Mouse (Mus musculus): ENCODE data around the gene Vmn1r24. TPM values are rescaled to one million over a fixed set of nuclear protein-coding genes. Genes with fewer than 3 reads are reported as not detected.
"Not testable (repeated sequence)": the region's sequence is repeated elsewhere in the genome, so short reads cannot be mapped to it uniquely, and the experiment has no call there.

Vmn1r24 gene
- polyA plus RNA-seq (2015; fragmentation: Nextera tagmentation; extraction: Ambion mirVana), result not detected in 2 replicates

DNA sequence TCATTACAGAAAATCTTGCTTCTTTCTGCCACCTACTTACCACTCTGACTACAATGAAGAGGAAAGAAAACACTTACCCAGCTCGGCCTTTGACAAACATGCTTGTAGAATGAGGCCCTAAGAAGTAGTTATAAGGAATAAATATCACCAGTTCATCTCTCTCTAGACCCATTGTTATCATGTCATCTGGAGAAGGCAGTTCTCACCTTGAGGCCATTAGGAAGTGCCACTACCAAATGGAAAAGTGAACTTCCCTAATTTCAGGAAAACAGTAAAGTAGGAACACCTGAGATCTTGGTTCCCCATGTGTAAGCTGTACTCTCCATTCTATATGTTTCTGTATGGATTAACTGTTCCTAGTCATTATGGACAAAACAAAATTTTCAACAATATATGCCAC, at the start of gene Vmn1r24:
Gene Vmn1r24 (minus strand): TSS at position 101 of the 400 bp plus-strand sequence.
- not testable (repeated sequence) for H3K27me3 ChIP-seq (ENCODE audit: control insufficient read depth, insufficient read depth, low read depth, low read length); H3K4me1 ChIP-seq (ENCODE audit: control insufficient read depth, low read depth, low read length); H3K9ac ChIP-seq (ENCODE audit: low read depth, low read length); H3K4me2 ChIP-seq (ENCODE audit: low read depth, low read length); H3K27ac ChIP-seq (ENCODE audit: low read length); ATAC-seq (ENCODE audit: low read depth); H3K4me3 ChIP-seq (ENCODE audit: low read depth, low read length); H3K36me3 ChIP-seq (ENCODE audit: control insufficient read depth, insufficient read depth); H3K9me3 ChIP-seq (replicated peaks; ENCODE audit: control insufficient read depth, low read length)
- WGBS (ENCODE audit: insufficient replicate concordance), result 56% methylated on average over 1 of the region's 1 CpGs

DNA sequence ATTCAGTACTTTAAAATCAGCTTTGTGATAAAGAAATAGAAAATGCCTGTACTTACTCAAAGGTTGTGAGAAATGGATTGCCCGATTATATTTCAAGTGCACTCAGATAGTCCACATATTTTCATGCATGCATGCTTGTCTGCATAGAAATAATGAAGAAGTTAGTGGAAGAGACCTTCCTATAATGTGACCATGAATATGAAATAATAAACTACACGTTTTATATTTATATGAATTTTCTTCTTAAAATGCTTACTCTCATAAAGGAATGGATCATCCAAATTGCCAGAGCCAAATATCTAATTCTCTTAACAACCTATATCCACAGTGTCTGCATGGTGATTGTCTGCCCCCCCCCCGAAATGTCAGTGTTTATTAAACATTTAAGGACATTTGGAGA, 19.4 kb upstream of the Vmn1r24 start, which contains the start of gene Vmn1r25:
Gene Vmn1r25 (minus strand): TSS at position 101 of the 400 bp plus-strand sequence.
- no peaks in the 10 kb centered on the region for H3K36me3 ChIP-seq (ENCODE audit: control insufficient read depth, insufficient read depth)
- no peak within 1 kb of the TSS for H3K4me2 ChIP-seq (ENCODE audit: low read depth, low read length)
- no peaks in the 10 kb centered on the region for H3K4me1 ChIP-seq (ENCODE audit: control insufficient read depth, low read depth, low read length)
- no peaks in the 10 kb centered on the region for H3K27me3 ChIP-seq (ENCODE audit: control insufficient read depth, insufficient read depth, low read depth, low read length)
- no peaks in the 10 kb centered on the region for H3K9me3 ChIP-seq (replicated peaks; ENCODE audit: control insufficient read depth, low read length)
- WGBS (ENCODE audit: insufficient replicate concordance), result 43% methylated on average over 3 of the region's 3 CpGs
- H3K9ac ChIP-seq (ENCODE audit: low read depth, low read length), result no peak within 1 kb of the TSS
- no peak within 1 kb of the TSS for H3K4me3 ChIP-seq (ENCODE audit: low read depth, low read length)
- H3K27ac ChIP-seq (ENCODE audit: low read length), result no peak within 1 kb of the TSS
- ATAC-seq (ENCODE audit: low read depth), result no peak

DNA sequence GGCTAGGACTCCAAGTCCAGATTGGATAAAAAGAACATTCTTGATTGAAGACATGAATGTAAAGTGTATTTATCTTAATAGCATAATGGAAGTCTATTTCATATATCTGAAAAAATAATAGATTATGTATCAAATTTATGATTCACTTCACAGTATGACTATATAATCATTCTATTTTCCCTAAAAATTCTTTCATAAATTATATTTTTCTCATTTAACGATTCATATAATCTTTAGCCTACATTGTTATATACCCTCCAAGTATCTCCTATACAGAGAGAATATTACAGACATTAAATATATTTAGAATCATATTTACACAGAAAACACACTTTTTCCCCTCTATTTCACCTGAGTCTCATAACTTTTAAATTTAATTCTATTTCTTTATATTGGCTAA, 34.6 kb downstream of the Vmn1r24 start, which contains the start of gene Vmn1r23:
Gene Vmn1r23 (minus strand): TSS at position 101 of the 400 bp plus-strand sequence.
- no peaks in the 10 kb centered on the region for H3K36me3 ChIP-seq (ENCODE audit: control insufficient read depth, insufficient read depth)
- WGBS (ENCODE audit: insufficient replicate concordance), result 71% methylated on average over 1 of the region's 1 CpGs

DNA sequence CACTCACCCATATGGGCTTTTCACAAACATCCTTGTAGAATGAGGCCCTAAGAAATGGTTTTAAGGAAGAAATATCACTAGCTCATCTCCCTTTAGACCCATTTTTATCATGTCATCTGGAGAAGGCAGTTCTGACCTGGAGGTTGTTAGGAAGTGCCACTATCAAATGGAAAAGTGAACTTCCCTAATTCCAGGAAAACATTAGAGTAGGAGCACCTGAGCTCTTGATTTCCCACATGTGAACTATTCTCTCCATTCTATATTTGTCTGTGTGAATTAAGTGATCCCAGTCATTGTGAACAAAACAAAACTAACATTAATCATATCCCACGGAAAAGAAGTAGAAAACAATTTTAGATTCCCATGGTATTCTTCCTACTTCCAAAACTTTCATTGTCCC, 53.4 kb downstream of the Vmn1r24 start, which contains the start of gene Vmn1r22:
Gene Vmn1r22 (minus strand): TSS at position 101 of the 400 bp plus-strand sequence.
- WGBS (ENCODE audit: insufficient replicate concordance), result 62% methylated on average over 1 of the region's 1 CpGs
- Histone ChIP-seq H3K9me3 (replicated peaks; ENCODE audit: control insufficient read depth, low read length) (no peaks in the 10 kb centered on the region), H3K36me3 (ENCODE audit: control insufficient read depth, insufficient read depth) (no peaks in the 10 kb centered on the region), H3K4me3 (ENCODE audit: low read depth, low read length) (no peak within 1 kb of the TSS), H3K9ac (ENCODE audit: low read depth, low read length) (no peak within 1 kb of the TSS), H3K4me1 (ENCODE audit: control insufficient read depth, low read depth, low read length) (no peaks in the 10 kb centered on the region), H3K4me2 (ENCODE audit: low read depth, low read length) (no peak within 1 kb of the TSS), H3K27ac (ENCODE audit: low read length) (no peak within 1 kb of the TSS), H3K27me3 (ENCODE audit: control insufficient read depth, insufficient read depth, low read depth, low read length) (no peaks in the 10 kb centered on the region)
- ATAC-seq (ENCODE audit: low read depth), result no peak

More for the DNA sequence above, 34.6 kb downstream of the Vmn1r24 start, which contains the start of gene Vmn1r23:
- no peaks in the 10 kb centered on the region for H3K27me3 ChIP-seq (ENCODE audit: control insufficient read depth, insufficient read depth, low read depth, low read length)
- H3K27ac ChIP-seq (ENCODE audit: low read length), result no peak within 1 kb of the TSS
- no peak within 1 kb of the TSS for H3K4me2 ChIP-seq (ENCODE audit: low read depth, low read length)
- H3K9me3 ChIP-seq (replicated peaks; ENCODE audit: control insufficient read depth, low read length), result no peaks in the 10 kb centered on the region
- ATAC-seq (ENCODE audit: low read depth), result no peak
- H3K4me3 ChIP-seq (ENCODE audit: low read depth, low read length), result no peak within 1 kb of the TSS
- no peak within 1 kb of the TSS for H3K9ac ChIP-seq (ENCODE audit: low read depth, low read length)
- H3K4me1 ChIP-seq (ENCODE audit: control insufficient read depth, low read depth, low read length), result no peaks in the 10 kb centered on the region

Other genes with a start within 250 kb of the Vmn1r24 start
- gene Vopp1, start 136.3 kb downstream of the Vmn1r24 start, polyA plus RNA-seq (2015; fragmentation: Nextera tagmentation; extraction: Ambion mirVana), result 58.2 and 62.5 TPM in 2 replicates
- gene Vmn1r21, start 111.2 kb downstream of the Vmn1r24 start, polyA plus RNA-seq (2015; fragmentation: Nextera tagmentation; extraction: Ambion mirVana), result not detected in 2 replicates
- not detected in 2 replicates for gene Vmn1r22, start 53.5 kb downstream of the Vmn1r24 start, polyA plus RNA-seq (2015; fragmentation: Nextera tagmentation; extraction: Ambion mirVana)
- not detected in 2 replicates for gene Vmn1r23, start 34.7 kb downstream of the Vmn1r24 start, polyA plus RNA-seq (2015; fragmentation: Nextera tagmentation; extraction: Ambion mirVana)
- gene Vmn1r25, start 19.3 kb upstream of the Vmn1r24 start, polyA plus RNA-seq (2015; fragmentation: Nextera tagmentation; extraction: Ambion mirVana), result not detected in 2 replicates
- not detected in 2 replicates for gene Vmn1r26, start 53.7 kb upstream of the Vmn1r24 start, polyA plus RNA-seq (2015; fragmentation: Nextera tagmentation; extraction: Ambion mirVana)